Mouse (Mus musculus): ENCODE data around the gene Ctsq. TPM values are rescaled to one million over a fixed set of nuclear protein-coding genes. Genes with fewer than 3 reads are reported as not detected.

Ctsq gene
- polyA plus RNA-seq (2017; shearing (Covaris generic)) = not detected

GRCm38 (mm10) chr13:61040531-61040930 is at the start of gene Ctsq:
TSS of gene Ctsq (minus strand) at chr13:61040631.

GRCm38 (mm10) chr13:61005859-61006258 is 34.6 kb downstream of the Ctsq start, which contains the start of gene Ctsj:
TSS of gene Ctsj (minus strand) at chr13:61005959.

Other genes starting within 250 kb of the Ctsq start
- not detected for gene Ctsll3, start 237.8 kb downstream of the Ctsq start, polyA plus RNA-seq (2017; shearing (Covaris generic))
- gene 4930486L24Rik, start 176.2 kb downstream of the Ctsq start, polyA plus RNA-seq (2017; shearing (Covaris generic)) = 1.00 TPM
- 0.50 TPM for gene Gm49392, start 143.7 kb downstream of the Ctsq start, polyA plus RNA-seq (2017; shearing (Covaris generic))
- 20.0 TPM for gene Ctla2b, start 143.2 kb downstream of the Ctsq start, polyA plus RNA-seq (2017; shearing (Covaris generic))
- gene Tpbpb, start 135.8 kb downstream of the Ctsq start, polyA plus RNA-seq (2017; shearing (Covaris generic)) = not detected
- not detected for gene Gm49393, start 105.0 kb downstream of the Ctsq start, polyA plus RNA-seq (2017; shearing (Covaris generic))
- 5.5 TPM for gene Gm49391, start 104.1 kb downstream of the Ctsq start, polyA plus RNA-seq (2017; shearing (Covaris generic))
- gene Ctla2a, start 104.0 kb downstream of the Ctsq start, polyA plus RNA-seq (2017; shearing (Covaris generic)) = 218 TPM
- not detected for gene Tpbpa, start 98.6 kb downstream of the Ctsq start, polyA plus RNA-seq (2017; shearing (Covaris generic))
- not detected for gene Ctsj, start 34.7 kb downstream of the Ctsq start, polyA plus RNA-seq (2017; shearing (Covaris generic))
- not detected for gene Ctsr, start 123.6 kb upstream of the Ctsq start, polyA plus RNA-seq (2017; shearing (Covaris generic))
- gene Cts6, start 162.8 kb upstream of the Ctsq start, polyA plus RNA-seq (2017; shearing (Covaris generic)) = not detected
- not detected for gene Cts8, start 214.7 kb upstream of the Ctsq start, polyA plus RNA-seq (2017; shearing (Covaris generic))
- gene Gm49398, start 248.2 kb upstream of the Ctsq start, polyA plus RNA-seq (2017; shearing (Covaris generic)) = not detected

Measured in effector memory CD4-positive, alpha-beta T cell, adult 5 months (primary cell).